Mouse (Mus musculus) testis, postnatal 14 days (tissue): ENCODE data around the gene Apbb2.

Experiments used
- DNase-seq: peaks from one replicate; pipeline ENCODE4 v3.0.0; 2021; ENCODE audit warnings: low spot score

Gene Apbb2

GRCm38 (mm10) chr5:66340356-66341102, 278.1 kb downstream of the Apbb2 start:
- DNase-seq, result no peak

- DNase-seq, result no peak
Observed at GRCm38 (mm10) chr5:66338583-66338982, 280.0 kb downstream of the Apbb2 start.

GRCm38 (mm10) chr5:66337969-66338345, 280.6 kb downstream of the Apbb2 start:
- DNase-seq, result peak; percentile 29

- peak; percentile 42 for DNase-seq
Observed at GRCm38 (mm10) chr5:66337025-66337968, 281.3 kb downstream of the Apbb2 start.

GRCm38 (mm10) chr5:66330806-66331205, 287.8 kb downstream of the Apbb2 start:
- no peak for DNase-seq

- no peak for DNase-seq
Observed at GRCm38 (mm10) chr5:66328766-66329165, 289.8 kb downstream of the Apbb2 start.

GRCm38 (mm10) chr5:66327949-66328726, 290.4 kb downstream of the Apbb2 start:
- DNase-seq, result no peak

GRCm38 (mm10) chr5:66326395-66326794, 292.2 kb downstream of the Apbb2 start:
- peak; percentile 15 for DNase-seq

GRCm38 (mm10) chr5:66323603-66324002, 295.0 kb downstream of the Apbb2 start:
- peak; percentile 36 for DNase-seq

GRCm38 (mm10) chr5:66323131-66323530, 295.5 kb downstream of the Apbb2 start:
- no peak for DNase-seq

GRCm38 (mm10) chr5:66319827-66320404, 298.7 kb downstream of the Apbb2 start:
- no peak for DNase-seq

GRCm38 (mm10) chr5:66319341-66319740, 299.2 kb downstream of the Apbb2 start:
- peak; percentile 26 for DNase-seq

- no peak for DNase-seq
Observed at GRCm38 (mm10) chr5:66315791-66316190, 302.8 kb downstream of the Apbb2 start.

GRCm38 (mm10) chr5:66310806-66311205, 307.8 kb downstream of the Apbb2 start:
- no peak for DNase-seq

- DNase-seq, result no peak
Observed at GRCm38 (mm10) chr5:66310328-66310727, 308.3 kb downstream of the Apbb2 start.

GRCm38 (mm10) chr5:66305511-66305910, 313.1 kb downstream of the Apbb2 start:
- no peak for DNase-seq

GRCm38 (mm10) chr5:66304300-66305067, 314.1 kb downstream of the Apbb2 start:
- DNase-seq, result no peak

- no peak for DNase-seq
Observed at GRCm38 (mm10) chr5:66302873-66303272, 315.7 kb downstream of the Apbb2 start.

GRCm38 (mm10) chr5:66302085-66302815, 316.3 kb downstream of the Apbb2 start:
- no peak for DNase-seq

- DNase-seq, result no peak
Observed at GRCm38 (mm10) chr5:66300576-66300975, 318.0 kb downstream of the Apbb2 start.
